Mouse (Mus musculus) A20 (cell line): Measurements from ENCODE around the gene Tspyl1.
A peak's percentile ranks its signal among the peaks of the same experiment; 100 is the strongest.
"Not testable (repeated sequence)": the region's sequence is repeated elsewhere in the genome, so short reads cannot be mapped to it uniquely, and the experiment has no call there.

Experiments used
- DNase-seq: peaks from one replicate; pipeline ENCODE4 v3.0.0-alpha.2; 2011; ENCODE audit warnings: low read depth, low spot score

Gene Tspyl1

DNA sequence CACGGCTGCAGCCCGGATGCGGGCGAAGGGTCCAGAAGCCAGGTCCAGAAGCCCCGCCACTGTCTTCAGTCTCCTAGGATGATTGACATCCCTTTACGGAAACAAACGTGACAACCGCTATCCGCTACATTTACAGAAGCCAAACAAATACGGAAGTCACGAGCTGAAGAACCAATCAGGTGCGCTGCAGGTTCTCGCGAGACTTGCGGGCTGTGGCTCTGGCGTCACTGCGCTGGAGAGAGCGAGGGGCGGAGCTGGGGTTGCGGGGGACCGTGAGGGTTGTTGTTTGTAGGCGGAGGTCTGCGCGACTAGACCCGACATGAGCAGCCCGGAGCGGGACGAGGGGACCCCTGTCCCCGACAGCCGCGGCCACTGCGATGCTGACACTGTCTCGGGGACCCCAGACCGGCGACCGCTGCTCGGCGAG, at the start of gene Tspyl1:
TSS of gene Tspyl1 (plus strand) at position 229 of the 427 bp plus-strand sequence.
- peak; percentile 98 for DNase-seq

DNA sequence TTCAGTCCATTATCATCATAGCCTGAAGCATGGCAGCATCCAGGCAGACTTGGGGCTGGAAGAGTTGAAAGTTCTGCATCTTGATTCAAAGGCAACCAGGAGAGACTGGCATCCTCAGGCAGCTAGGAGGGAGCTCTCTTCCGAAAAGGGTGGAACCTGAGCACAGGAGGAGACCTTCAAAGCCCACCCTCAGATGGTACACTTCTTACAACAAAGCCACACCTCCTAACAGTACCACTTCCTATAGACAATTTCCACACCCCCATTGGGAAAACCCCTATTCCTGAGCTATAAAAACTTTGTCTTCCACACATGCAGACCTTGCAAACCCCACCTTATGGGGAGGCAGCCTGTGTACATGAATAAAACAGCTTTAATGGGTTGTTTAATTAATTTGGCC, 48.6 kb upstream of the Tspyl1 start:
- DNase-seq: no peak

DNA sequence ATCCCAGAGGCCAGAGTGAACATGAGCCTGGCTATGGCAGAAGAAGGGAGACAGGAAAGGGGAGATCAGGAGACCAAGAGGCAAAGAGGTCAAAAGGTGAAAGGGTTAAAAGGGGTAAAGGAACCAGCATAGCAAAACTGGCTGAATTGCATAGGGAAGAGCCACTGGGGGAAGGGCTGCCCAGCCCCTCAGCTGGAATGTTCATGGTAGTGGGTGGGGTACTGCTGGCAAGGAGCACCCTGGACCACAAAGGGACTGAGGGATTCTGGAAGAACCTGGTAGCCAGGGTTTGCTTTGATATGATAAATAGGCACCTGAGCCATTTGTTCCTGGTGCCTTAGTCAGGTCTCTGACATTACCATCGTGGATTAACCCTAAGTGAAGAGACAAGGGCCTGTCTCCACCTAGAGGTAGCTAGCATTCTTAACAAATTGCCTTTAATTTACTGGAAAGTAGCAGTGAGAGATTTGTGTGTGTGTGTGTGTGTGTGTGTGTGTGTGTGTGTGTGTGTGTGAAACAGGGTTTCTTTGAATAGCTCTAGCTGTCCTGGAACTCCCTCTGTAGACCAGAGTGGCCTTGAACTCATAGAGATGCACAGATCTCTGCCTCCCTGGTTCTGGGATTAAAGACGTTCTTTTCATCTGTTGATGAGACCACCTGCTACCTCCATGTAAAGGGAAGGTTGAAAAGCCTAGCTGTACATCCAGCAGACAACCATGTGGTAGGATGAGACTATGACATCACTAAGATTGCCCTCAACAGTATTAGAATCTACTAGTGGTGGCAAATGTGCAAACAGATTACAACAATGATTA, 47.9 kb upstream of the Tspyl1 start:
- peak; percentile 29 for DNase-seq

DNA sequence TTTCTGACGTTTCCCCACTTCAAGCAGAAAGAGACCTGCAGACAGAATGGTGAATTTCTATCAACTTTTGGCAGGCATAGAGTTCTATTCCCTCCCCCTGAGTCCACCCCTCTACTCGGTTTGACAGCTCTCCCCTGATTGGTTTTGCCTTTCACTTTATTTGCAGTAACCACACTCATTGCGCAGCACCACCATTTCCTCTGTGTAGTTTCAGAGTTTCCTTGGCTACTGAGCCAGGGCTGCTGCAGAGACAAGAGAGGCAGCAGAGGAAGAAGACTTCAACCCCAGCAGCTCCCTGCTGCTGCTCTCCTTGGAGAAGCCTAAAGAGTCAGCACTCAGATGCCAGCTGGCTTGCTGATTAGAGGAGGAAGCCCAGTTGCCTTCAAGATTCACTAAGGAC, 46.6 kb upstream of the Tspyl1 start:
- DNase-seq: peak; percentile 24

DNA sequence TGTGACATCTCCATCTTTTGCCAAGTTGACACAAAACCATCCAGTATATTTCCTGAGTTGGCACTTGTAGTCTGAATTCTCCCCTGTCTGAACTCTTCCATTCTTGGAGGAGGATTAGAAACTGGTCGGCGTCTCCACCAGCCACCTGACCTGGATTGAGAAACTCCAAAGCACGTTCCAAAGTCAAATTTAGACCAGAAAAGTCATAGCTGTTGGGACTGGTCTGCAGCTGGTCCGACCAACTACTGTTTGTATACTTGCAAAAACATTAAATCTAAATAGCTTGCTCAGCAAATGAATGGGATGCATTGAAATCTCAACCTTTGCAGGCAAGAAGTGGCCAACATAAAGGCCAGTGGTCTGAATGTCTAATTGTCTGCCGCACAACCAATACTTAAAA, 45.4 kb upstream of the Tspyl1 start:
- DNase-seq: no peak

DNA sequence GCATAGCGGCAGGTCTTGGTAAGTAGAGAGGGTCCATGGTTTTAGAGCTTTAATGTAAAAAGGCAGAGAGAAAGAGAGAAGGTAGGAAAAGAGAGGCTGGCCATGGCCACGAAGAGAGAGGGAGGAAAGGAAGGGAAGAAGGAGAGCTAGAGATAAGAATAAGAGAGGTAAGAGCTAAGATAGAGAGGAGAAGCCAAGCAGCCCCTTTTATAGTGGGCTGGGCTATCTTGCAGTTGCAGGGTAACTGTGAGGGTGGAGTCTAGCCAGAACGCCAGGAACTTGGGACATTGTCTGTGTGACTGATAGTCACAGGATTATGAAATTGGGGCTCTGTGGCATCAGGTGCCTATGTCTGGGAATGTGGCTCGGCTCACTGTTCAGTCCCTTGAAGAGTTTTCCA, 43.5 kb upstream of the Tspyl1 start:
- DNase-seq: no peak

DNA sequence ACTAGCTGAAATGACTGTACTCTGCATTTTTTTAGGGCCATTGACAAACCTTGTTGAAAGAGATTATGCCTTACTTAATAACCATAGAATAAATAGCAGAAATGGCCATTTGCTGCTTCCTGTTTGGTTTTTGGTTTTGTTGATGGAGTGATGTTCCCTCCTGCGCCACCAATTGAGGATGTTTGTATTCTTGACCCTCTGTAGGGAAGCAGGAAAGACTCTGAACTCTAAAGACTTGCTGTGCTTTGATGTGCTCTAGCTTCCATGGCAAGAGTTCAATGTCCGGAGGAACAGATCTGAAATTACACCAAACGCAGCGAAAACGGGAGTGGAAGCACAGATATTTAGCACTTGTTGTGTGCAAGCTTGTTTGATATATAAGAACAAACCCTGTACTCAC, 37.2 kb upstream of the Tspyl1 start:
- no peak for DNase-seq

DNA sequence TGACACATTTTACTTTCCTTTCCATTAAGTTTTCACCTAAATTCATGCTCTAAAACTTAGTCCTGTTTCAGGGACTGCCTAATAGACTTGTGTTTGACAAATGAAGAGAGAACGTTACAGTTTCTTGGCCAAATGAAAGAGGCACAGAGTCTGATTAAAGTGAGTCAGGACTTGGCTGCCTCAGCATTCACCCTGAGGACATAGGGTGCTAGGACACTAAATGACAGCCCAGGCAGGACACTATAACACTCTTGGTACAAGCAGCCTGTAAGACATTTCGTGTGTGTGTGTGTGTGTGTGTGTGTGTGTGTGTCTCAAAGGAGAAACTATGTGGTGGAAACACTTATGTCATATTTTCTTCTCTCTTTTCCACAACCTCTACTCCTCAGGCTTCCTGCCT, 35.9 kb upstream of the Tspyl1 start:
- no peak for DNase-seq

DNA sequence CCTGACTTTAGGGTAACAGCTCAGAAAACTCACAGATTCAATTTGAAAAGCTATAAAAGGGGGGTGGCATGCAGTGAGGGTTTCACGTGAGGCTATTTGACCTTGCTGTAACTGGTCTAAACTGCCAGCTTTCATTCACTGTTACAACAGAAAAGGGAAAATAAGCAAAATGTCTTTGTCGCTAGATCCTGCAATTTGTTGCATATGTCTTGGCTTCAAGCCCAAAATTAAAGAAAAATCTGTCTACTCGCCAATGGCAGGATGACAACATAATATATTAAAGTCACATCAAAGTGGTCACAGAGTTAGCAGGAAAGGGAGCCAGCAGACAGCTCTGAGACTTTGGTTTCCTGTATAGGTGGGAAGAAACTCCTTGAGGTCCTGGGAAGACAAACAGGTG, 34.2 kb upstream of the Tspyl1 start:
- no peak for DNase-seq

DNA sequence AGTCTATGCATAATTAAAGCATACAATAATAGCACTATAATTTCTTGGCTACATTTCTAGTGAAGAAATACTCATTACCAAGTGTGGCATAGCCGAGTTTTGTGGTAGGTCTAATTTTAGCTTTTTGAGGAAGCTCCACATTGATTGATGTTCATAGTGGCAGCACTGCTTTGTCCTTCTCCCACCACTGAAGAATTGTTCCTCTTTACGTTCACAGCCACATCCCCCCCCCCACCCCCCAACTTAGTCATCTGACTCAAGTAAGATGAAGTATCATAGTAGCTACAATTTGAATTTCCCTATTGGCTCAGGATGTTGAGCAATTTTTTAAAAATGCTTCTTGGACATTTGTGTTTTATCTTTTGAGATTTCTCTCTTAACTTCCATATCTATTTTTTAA, 32.4 kb upstream of the Tspyl1 start:
- DNase-seq: peak; percentile 26

DNA sequence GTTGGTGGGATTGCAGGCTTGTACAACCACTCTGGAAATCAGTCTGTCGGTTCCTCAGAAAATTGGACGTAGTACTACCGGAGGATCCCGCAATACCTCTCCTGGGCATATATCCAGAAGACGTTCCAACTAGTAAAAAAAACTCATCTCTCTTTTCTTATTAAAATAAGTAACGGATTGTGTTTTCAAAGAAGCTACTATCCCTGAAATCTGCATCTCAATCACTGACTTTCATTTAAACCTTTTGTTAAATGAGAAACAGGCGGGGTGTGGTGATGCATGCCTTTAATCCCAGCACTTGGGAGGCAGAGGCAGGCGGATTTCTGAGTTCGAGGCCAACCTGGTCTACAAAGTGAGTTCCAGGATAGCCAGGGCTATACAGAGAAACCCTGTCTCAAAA, 29.2 kb upstream of the Tspyl1 start:
- DNase-seq: not testable (repeated sequence)

DNA sequence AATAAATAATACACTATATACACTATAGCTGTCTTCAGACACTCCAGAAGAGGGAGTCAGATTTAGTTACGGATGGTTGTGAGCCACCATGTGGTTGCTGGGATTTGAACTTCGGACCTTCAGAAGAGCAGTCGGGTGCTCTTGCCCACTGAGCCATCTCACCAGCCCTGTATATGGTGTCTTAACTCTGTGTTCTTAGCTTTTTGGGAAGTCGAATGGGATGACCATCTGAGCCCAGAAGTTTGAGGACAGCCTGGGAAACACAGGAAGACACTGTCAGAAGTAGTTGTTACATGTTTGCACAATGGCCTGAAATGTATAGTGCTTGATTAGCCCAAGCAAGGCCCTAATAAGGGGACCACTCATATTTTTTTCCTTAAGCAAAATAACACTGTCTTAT, 16.9 kb upstream of the Tspyl1 start:
- DNase-seq: no peak

DNA sequence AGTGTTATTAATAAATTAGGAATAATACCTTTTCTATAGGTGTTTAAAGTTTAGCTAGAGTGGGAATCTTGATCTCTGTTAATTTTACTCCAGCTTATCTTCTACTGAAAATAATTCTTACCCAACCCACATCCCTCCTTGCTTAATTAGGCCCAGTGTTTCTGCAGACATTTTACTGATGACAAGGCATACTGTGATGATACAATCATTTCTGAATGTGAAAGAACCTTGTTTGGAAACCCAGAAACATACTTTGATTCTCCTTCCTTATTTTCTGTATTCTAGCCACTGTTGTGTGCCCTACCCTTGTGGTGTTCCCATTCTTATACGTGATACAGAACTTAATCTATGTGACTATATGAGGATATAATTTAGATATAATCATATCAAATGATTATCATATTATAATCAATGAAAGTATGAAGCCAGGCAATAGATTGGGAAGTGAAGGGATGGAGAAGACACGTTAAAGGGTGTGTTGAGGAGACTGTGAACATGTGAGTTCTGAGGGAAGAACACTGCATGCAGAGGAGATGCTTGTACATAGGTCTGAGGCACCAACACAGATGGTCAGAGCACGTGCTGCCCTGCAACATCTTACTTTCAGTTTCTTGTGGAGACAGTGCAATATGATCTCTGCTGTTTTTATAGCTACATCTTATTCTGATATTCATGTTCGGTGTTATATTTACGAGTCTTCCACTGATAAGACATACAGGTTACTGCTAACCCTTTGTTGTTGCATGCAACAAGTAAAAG, 14.5 kb upstream of the Tspyl1 start:
- no peak for DNase-seq

DNA sequence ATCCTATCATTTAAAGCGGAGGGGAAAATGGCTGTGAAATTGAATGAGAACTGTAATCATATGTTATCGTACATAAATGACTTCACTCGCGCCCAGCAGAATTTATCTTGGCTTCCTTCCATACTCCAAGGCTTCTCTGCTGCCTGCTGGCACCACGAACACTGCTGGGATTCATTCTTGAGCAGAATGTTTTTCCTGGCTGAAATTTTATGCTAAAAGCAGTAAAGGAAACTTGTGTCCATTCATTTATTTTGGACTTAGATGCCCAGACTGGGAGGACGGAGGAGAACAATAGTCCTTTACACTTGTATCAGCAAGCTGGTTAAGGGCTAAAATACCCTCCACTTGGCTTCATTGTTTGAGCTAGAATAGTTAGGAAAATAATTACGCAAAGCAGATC, 10.3 kb upstream of the Tspyl1 start:
- DNase-seq: no peak

DNA sequence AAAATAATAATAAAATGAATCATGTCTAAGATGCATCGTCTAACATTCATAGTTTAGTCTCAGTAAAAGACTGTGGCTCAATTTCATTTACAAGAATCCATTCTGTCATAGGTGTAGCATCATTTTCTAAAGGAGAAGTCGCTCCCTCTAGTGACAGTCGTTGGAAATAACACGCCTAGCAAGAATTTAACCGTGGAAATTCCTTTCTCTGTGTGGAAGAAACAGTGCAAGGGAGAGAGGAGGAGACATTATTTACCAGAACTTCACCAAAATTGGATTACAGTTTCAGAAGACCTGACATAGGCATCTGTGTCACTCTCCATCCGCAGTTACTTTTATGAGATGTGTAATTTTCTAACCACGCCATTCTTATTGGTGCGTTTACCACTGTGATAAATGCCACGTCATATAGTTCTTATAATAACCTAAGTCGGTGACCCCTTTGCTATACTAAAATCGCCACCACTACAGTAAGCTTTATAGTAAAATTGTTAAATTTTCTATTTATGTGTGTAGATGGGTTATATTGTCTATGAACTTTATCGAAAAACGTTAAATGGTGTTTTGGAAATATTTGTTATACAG, 1.3 kb upstream of the Tspyl1 start:
- DNase-seq: peak; percentile 85

DNA sequence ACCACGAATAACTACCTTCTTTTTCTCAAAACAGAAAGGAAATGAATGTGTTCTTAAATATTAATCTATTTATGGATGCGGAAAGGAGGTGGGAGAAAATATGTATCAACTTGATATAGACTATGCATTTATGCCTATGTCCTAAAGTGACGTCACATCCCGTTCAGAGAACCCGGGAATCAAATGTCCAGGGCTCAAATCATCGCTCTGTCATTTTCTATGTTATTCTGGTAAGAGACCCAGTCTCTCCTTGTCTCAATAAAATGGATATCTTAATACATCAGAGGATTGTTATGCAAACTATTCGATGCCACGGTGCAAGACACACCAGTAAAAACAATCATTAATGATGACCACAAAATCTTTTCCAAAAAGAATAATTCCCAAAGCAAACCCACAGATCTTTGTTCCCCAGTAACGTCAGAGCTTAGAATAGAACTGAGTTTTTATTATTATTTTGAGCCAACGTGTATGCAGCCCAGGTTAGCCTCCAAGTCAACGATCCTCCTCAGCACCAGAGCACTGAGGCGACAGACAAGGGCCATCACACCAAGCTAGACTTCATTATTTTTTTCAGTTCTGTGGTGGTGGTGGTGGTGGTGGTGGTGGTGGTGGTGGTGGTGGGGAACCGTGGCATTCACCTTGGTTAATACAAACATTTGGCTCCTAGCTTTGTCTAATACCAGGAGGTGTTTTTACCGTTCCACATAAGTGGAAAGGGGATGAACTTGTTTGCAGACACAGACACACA, 604 bp upstream of the Tspyl1 start:
- DNase-seq: peak; percentile 73

DNA sequence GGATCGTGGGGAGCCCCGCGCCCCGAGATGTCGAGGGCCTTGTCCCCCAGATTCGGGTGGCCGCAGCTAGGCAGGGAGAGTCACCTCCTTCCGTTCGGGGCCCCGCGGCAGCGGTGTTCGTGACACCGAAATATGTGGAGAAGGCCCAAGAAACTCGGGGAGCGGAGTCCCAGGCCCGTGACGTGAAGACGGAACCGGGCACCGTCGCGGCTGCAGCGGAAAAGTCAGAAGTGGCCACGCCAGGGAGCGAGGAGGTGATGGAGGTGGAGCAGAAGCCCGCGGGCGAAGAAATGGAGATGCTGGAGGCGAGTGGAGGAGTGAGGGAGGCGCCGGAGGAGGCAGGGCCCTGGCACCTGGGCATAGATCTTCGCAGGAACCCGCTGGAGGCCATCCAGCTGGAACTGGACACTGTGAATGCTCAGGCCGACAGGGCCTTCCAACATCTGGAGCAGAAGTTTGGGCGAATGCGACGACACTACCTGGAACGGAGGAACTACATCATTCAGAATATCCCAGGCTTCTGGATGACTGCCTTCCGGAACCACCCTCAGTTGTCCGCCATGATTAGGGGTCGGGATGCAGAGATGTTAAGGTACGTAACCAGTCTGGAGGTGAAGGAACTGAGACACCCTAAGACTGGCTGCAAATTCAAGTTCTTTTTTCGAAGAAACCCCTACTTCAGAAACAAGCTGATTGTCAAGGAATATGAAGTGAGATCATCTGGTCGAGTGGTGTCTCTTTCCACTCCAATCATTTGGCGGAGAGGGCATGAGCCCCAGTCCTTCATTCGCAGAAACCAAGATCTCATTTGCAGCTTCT, 639 bp downstream of the Tspyl1 start:
- peak; percentile 58 for DNase-seq

DNA sequence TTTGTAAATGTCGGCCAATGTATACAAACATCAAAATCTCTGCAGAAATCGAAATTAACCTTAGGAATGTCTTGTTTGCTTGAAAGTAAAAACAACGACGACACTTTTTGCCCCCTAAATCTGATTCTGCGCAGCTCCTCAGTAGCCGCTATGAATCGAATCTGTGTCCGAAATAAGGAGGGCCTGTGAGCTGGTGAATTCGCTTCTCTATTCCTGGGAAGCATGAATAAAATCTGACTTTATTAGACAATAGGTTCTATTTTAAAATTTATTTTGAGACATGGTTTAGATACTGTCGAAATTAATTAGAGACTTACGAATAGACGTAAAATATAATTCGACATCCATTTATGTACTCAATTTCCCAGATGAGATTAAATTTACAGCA, 14.9 kb downstream of the Tspyl1 start:
- no peak for DNase-seq

DNA sequence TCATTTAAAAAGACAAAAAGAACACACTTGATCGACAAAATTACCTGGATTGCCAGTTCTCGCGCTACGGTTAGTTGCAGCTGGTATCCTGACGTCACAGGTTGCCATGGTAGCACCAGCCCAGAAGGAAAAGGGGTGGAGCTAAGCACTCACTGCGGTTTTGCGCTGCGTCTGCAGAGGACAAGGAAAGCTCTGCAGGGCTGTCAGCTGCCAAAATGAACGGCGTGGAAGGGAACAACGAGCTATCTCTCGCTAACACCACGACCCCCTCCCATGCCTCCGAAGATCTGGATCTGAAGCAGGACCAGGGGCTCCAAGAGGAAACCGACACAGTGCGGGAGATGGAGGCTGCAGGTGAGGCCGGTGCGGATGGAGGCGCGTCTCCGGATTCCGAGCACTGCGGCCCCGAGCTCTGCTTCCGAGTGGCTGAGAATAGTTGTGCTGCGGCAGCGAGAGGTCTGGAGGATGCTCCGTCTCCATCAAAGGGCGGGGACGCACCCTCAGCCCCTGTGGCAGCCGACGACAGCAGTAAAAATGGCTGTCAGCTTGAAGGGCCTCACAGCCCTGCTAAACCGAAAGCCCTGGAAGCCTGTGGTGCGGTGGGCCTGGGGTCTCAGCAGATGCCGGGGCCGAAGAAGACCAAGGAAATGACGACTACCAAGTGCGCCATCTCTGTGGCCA, 15.4 kb downstream of the Tspyl1 start, which contains the start of gene Tspyl4:
TSS of gene Tspyl4 (plus strand) at position 144 of the 681 bp plus-strand sequence.
- DNase-seq: peak; percentile 96

DNA sequence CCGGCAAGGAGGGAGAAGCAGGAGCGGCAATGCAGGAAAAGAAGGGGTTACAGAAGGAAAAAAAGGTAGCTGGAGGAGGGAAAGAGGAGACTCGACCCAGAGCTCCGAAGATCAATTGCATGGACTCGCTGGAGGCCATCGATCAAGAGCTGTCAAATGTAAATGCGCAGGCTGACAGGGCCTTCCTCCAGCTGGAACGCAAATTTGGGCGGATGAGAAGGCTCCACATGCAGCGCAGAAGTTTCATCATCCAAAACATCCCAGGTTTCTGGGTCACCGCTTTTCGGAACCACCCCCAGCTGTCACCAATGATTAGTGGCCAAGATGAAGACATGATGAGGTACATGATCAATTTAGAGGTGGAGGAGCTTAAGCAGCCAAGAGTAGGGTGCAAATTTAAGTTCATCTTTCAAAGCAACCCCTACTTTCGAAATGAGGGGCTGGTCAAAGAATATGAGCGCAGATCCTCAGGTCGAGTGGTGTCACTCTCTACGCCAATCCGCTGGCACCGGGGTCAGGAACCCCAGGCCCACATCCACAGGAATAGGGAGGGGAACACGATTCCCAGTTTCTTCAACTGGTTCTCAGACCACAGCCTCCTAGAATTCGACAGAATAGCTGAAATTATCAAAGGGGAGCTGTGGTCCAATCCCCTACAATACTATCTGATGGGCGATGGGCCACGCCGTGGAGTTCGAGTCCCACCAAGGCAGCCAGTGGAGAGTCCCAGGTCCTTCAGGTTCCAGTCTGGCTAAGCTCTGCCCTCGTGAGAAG, 16.2 kb downstream of the Tspyl1 start:
- DNase-seq: peak; percentile 58
